Mouse (Mus musculus): ENCODE data around the gene Flt1.

DNA sequence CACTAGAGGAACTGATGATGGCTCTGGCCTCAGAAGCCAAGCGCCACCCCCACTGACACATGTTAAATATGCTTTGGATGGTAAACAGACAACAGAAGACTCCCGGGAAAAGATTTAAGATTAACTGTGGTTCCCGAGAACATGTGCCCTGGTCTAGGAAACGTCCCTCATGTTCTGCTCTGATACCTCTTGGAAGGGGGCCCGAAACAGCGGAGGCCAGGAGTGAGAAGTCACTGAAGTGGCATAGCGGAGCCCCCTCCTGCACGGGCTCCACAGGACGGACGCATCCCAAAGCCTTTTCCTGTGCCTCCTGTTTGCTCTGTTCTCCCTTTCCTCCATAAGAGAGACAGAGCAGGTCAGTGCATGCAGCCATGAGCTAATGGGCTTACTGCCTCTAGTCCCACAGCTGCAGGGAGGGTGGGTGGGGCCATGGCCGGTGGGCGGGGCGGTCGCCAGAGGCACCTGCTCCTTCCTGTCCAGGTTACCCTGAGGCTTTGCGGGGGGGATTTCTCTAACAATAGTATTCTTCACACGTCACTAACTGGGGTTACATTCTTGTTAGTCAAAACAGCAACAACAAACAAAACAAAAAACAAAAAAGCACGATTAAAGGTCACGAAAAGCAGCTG, 162.2 kb downstream of the Flt1 start:
- TF ChIP-seq CTCF (IDR thresholded peaks at IDR 0.05; ENCODE audit: borderline replicate concordance, control insufficient read depth, extremely low read depth, insufficient read depth, low read length, poor library complexity): no peak
- TF ChIP-seq POLR2A (IDR thresholded peaks at IDR 0.05; ENCODE audit: control insufficient read depth, extremely low read depth, insufficient read depth, low read length, poor library complexity): no peak
